Mouse (Mus musculus): ENCODE data around the gene Dst.

The Dst gene

DNA sequence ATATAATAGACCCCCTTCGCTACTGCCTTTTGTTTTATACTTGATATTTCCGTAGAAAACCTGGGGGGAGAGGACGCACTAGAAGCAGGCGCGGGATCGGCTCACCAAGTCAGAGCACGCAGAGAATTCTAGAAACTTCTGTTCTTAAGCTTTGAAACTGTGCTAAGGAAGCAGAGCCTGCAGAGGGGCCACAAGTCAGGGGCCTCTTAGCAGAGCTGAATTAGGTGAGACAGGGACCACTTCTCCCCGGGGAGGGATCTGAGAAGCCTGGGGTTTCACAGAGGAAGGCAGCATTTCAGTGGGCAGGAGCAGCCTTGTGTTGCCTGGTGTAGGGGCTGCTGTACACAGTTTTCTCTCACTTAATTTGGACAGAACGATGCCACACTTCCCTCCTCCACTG is 115.1 kb downstream of the Dst start:
- DNase-seq (ENCODE audit: low read depth, low spot score) = no peak

DNA sequence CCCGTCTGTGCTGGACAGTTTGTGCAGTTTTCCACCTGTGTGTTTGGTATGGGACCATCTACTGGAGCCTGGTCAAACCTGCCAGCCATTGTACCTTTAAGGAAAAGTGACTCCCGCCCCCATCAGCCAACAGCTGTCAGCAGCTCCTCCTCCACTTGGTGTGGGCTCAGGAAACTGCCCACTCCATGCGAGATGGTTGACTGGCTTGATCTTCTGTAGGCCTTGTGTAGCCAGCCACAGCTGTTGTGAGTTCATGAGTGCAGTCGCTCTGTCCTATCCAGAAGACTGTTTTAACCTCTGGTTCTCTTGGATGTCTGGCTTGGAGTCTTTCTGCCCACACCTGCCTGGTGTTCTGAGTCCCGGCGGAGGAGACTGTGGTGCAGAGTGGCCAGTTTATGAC is 117.9 kb downstream of the Dst start:
- DNase-seq (ENCODE audit: low read depth, low spot score) = no peak

DNA sequence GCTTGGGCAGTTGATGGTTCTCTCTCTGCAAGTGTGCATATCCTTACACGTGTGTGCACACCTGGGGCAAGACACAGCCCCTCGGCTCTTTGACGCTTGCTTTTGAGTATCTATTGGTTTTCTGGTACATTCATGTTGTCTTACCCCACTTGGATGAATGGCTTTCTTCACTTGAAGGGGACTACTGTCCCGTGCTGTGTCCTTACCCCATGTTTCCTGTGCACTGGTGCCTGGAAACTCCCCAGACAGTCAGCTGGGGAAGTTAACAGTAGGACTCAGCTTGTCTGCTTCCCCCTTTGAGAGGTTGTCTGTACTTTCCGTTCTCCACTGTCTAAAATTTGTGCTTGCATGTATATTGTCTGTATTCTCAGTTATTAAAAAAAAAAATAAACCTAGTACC is 120.7 kb downstream of the Dst start:
- DNase-seq (ENCODE audit: low read depth, low spot score) = no peak

DNA sequence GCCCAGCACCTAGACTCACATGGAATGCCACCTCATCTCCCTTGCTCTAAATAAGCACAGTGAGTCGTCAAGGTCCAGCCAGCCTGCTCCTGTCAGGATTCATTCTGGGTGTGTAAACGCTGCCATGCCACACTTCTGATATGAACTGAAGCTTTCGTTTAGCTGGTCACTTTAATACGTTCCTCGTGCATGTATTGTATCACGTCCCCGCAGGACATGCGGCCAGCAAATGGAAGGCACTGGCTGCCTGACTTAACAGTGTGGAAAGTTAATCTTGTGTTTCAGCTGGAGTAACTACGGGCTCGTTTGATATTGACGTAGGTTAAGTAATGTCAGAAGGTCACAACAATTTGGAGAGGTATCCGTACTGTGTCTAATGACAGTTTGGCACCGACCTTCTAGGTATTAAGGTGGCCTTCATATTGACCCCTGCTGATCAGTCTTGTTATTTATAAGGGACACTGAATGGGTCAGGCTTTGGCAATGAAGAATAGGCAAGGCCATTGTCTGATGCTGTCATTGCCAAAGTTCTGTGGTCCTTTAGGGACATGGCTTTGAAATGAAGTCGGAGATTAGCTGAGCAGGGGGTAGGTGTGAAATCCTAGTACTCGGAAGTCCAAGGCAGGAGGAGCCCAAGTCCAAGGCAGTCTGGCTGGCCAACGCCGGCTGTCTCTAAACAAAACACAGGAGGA is 122.5 kb downstream of the Dst start:
- DNase-seq (ENCODE audit: low read depth, low spot score) = peak; percentile 69

DNA sequence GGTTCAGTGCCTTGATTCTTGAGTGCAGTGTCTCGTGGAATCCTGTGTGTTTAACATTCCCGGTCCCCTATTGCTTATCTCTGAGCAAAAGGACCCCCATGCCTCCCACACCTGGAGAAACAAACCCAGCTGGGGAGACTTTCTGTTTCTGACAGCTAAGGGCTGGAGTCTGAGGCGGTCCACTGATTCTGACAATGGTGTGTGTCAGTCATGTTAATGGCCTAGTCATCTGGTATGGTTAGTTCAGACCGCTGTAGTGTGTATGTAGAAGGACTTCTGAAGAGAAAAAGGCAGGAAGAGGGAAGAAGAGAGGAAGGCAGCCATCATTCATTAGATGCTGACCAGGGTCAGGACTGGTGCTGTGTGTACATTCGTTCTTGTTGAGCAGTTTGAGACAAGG is 125.0 kb downstream of the Dst start:
- no peak for DNase-seq (ENCODE audit: low read depth, low spot score)

DNA sequence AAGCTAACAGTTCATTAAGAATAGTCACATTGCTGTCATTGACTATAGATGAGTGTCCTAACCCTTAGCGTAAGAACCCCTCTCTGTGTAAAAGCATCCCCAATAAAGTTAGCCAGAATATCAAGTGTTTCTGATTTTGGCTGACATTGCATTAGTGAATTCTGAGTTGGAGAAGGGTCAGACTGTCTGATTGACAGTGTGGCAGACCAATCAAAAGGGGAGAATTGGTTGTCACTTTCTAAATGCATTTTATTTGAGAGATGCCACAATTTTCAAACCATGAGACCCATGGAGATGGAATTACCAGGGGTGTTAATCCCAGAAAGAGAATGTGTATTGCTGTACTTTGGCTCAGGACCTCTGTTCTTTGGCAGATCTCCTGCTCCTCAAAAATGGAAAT is 125.5 kb downstream of the Dst start:
- DNase-seq (ENCODE audit: low read depth, low spot score) = no peak

DNA sequence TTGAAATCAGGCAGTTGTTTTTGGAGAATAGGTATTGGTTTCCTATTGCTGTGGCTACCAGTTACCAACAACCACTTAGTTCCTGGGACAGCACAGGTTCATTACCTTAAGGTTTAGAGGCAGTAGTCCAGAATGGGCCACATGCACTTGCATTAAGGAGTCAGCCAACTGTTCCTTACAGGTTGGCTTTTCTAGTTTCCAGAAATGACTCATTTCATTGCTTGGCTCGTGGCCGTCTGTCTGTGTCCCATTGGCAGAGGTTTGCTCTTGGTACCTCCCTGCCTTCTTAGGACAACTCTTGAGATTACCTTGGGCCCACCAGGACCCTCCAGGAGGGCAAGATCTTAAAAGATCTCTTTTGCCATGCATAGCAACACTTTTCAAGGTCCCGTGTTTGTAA is 125.9 kb downstream of the Dst start:
- DNase-seq (ENCODE audit: low read depth, low spot score) = no peak

DNA sequence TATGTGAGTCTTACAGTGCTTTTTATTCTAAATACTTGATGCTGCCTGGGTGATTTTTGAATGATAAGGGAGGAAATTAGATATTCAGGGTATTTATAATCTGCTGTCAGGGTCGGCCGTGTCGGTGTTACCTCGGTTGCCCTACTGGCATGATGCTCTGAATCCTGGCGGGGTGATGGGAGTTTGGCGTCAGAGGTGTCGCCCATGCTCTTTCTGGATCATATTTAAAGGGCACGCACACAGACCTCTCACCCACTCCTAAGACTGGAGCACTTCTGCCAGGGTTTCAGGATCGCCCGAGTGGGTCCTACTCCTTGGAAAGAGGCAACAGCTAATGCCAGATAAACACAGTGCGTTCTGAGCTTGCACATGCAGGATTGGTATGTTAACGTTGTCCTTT is 128.1 kb downstream of the Dst start:
- DNase-seq (ENCODE audit: low read depth, low spot score) = peak; percentile 76

DNA sequence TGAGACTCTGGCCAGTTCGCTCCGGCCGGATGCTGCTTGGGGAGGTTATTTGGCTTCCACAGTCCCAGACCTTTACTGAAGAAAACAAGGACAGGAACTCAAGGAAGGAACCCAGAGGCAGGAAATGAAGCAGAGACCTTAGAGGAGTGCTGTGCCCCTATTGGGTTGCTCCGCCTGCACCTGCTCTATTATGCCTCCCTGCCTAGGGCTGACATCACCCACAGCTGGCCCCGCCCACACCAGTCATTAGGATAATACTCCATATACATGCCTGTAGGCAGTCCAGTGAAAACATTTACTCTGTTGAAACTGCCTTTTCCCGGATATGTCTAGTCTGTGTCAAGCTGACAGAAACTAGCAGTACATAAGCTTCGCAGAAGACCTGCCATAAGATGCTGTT is 130.5 kb downstream of the Dst start:
- DNase-seq (ENCODE audit: low read depth, low spot score) = no peak

DNA sequence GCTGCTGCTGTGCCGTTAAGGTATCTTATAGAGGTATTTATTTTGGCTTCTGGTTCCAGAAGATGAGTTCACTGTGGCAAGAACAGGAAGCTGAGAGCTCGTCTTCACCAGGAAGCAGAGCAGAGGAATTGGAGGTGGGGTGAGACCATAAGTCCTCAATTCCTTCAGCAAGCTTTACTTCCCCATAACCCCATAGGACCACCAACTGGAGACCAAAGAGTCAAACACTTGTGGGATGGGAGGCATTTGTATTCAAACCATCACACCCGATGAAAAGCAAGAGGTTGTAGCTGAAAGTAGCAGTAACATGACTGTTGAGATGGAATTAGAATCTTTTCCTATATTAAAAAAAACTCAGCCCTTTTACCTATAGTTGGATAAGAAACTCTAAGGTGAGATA is 132.0 kb downstream of the Dst start:
- DNase-seq (ENCODE audit: low read depth, low spot score) = no peak

DNA sequence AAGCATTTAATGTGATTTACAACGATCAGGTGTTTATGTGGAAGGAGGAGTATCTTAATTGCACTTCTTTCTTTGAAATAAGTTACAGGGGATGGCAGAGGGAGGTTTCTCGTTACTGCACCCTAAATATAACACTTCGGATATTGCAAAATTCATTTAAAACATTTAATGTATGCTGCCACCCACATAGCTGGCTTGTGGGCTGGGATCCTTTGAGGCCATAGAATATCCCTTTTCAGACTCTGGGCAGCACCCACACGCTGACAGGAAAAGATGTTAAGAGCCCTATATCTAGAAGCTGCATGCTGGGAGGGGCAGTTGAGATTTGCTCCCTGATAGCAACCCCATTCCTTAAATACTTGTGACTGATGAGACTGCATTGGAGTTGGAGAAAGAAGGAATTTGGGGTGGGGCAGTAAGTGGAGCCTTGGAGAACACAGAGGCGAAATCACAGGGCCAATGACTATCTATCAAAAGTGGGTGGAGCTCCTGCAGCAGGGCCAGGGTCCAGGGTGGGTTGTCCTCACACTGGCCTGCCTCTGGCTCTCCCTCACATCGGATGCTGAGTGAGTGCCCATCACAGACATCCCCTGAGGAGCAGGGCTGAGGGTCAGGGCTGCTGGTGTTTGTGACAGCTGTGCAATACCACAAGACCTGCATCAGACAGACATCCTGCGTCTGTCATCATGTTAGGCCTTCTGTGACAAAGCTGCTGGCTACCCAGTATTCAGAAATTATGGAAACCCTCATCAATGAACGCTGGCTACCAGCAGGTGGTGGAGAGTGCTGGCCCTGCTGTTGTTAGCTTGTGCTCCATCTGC is 133.1 kb downstream of the Dst start:
- no peak for DNase-seq (ENCODE audit: low read depth, low spot score)

DNA sequence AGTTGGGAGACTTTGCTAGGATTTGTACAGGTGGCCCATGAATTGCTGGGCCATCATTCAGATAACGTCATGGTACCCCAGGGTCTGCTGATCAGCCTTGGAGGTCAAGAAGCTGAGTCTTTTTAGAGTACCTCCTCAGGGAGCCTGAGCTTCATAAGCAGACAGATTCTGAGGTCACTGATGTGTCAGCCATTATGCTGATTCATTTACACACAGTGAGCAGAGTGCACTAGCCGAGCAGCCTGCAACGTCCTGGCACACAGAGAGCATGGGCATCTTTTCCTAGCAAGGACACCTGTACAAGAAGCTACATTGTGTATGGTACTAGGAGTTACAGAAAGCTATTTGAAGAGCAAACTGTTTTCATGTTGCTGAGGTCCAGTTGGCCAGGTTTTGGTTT is 134.3 kb downstream of the Dst start:
- no peak for DNase-seq (ENCODE audit: low read depth, low spot score)

DNA sequence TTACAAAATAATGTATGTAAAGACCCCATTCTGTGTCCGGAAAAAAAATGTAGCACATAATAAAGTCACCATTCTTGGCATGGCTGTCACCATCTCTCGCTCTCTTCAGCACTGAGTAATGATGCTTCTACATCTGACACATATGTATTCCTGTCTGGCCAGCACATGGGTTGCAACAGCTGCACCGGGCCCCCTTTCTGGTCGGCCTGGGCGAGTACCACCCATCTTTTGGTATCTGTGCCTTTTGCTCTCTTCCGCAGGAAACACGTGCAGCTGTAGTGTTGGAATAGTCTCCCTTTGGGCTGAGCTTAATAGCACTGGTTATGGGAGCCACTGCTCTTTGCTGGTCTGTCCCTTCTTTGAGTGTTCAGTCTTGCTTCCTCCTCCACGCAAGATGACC is 135.3 kb downstream of the Dst start:
- DNase-seq (ENCODE audit: low read depth, low spot score) = no peak

DNA sequence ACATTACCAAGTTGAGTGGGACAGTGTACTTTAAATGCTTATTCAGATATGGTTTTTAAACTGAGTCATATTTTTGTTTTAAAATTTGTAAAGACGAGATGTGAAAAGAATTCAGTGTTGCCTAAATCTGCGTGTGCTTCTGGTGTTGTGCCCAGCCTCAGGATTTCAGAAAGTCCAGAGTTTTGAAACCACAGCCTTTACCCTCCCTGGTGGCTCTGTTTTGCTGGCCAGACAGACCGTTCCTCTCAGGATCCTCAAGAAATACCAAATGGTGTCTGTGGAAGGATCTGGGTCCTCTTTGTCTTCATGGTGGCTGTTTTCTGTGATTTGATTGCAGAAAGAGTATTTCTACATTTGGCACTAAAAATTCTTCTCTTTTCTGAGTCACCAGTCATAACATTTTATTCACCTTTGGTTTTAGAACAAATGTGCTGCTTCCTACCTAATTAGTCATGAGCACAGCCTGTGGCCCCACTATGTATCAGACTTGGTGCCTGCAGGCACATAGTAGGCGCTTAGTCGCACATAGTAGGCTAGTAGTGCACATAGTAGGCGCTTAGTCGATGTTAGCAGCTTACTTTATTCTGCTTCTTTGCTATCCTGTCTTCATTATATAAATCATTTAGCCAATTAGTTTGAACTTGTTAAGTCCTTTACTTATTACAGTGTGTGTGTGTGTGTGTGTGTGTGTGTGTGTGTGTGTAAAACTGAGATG is 136.0 kb downstream of the Dst start:
- no peak for DNase-seq (ENCODE audit: low read depth, low spot score)

DNA sequence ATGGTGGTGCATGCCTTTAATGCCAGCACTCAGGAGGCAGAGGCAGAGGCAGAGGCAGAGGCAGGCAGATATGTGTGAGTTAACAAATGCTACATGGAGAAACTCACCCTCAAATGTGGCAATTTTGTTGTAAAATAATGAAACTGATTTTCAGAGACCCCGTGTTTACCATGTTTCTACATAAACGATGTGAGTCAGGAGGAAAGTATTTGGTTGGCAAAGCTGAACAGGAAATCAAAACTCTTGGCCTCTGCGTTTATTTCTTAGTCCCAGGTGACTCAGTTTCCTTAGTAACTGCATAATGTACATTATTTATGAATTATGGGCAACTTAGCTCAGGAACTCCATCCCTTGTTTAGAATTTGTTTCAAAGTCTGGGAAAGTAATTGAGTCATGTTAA is 136.7 kb downstream of the Dst start:
- no peak for DNase-seq (ENCODE audit: low read depth, low spot score)

DNA sequence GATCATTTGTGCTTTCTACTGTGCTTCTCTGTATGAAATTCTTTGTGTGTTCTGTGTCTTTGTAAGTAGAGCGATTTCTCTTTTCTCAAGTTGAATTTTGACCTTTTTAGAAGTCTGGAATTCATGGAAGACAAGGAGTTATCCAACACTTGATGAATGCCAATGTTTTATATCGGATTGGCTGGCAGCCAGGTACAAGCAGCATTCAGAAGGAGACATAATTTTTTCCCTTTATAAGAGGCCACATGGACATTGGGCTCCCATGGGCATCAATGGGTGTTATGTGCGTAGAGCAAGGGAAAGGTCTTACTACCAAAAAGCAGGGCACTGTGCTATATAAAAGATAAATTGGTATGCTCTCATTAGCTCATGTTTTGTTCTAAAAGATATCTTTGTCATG is 139.3 kb downstream of the Dst start:
- no peak for DNase-seq (ENCODE audit: low read depth, low spot score)

DNA sequence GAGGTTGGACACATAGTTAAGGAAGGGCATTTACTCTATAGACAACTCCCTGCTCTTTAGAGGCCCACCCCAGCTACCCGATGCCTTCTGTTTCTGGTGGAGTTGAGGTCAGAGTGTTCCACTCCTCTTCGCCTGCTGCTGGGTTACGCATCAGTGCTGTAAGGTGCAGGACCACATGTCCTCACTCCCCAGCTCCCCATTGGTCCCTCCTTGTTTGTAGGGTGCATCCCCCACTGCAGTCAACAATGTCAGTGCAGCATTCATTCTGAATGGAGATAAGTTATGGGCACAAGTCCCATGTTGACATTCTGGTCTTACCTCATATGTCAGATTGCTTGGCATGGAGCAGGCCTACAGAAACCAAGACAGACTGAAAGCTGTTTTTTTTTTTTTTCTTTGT is 143.2 kb downstream of the Dst start:
- DNase-seq (ENCODE audit: low read depth, low spot score) = no peak

DNA sequence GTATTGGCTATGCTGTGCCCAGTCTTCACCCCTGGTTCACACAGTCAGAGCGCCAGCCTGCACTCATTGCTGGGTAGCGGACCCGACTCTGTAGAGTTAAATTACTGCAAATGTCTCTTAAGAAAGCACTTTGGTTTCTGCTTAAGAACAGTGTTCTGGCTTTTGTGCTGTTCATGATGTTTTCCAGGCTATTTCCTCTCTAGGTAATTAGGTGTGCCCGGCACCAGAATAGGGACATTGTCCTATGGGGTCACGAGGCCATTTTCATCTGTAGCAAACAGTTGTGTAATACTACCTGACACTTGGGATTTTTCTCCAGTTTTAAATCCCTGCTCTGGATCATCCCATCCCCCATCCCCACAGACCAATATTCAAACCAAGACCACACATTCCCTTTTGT is 144.4 kb downstream of the Dst start:
- no peak for DNase-seq (ENCODE audit: low read depth, low spot score)

DNA sequence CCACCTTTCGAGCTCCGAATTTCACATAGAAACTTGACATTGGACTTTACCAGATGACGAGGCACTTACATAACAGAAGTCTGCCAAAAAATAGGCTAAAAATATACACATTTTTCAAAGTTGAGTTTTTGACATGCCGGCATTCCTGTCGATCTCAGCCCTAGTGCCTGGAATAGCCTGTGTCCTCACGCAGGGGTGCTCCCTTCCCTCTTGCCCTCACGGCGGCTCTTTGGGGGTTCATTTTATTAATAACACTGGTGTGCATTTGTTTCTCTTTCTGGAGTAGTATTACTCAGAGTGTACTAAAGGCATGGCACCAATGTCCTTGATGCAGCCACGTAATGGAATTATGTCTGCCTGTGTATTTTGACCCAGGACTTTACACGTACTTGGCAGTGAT is 146.9 kb downstream of the Dst start:
- no peak for DNase-seq (ENCODE audit: low read depth, low spot score)

DNA sequence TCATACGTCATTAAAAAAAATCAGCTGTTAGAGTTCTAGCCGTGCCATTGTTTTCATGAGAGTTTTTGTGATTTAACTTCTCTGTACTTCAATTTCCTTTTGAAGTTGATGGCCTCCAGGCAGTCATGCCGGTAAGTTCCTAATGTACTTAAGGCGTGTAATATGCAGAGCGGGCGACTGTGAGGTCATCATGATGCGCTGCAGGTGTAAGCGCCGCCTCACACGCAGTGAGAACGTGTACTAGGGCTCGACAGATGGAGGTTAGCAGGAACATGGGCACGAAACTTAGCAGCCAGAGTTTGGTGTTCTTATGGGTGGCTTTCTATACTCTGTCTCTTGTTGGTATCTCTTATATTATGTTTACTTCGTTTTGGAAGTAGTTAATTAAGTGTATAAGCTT is 148.6 kb downstream of the Dst start:
- no peak for DNase-seq (ENCODE audit: low read depth, low spot score)

DNA sequence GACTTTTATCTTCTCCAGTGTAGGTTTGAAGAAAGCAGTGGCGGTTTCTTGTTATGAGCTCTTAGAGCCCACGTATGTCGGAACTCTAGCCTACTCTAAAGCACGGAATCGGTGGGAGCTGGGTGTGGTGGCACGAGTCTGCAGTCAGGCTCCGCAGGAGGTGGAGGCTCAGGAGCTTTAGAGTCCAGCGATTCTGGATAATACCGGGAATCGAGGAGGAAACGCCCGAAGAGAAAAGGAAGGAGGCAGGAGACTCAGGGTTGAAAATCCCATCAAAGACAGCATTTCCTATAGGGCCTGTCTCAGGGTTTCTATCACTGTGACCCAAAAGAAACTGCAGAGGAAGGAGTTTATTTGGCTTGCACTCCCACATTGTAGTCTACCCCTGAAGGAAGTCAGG is 151.2 kb downstream of the Dst start:
- DNase-seq (ENCODE audit: low read depth, low spot score) = no peak

DNA sequence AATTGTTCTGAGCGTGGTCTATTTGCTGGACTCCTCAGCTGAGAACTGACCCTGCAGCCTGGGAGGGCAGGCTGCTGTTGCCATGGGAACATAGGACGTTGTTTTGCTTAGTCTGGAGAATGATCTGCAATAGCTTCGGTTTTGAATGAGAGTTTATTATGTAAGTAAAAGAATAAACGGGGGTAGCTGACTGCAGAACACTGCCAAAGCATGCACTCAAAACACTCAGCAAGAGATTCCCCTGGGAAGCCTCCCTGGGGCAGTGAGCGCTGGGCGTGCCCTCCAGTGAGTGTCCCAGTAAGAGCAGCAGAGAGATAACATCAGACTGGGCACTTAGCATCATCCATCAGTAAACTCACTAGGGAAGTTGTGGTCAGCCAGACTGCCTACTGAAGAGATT is 152.4 kb downstream of the Dst start:
- DNase-seq (ENCODE audit: low read depth, low spot score) = peak; percentile 52

DNA sequence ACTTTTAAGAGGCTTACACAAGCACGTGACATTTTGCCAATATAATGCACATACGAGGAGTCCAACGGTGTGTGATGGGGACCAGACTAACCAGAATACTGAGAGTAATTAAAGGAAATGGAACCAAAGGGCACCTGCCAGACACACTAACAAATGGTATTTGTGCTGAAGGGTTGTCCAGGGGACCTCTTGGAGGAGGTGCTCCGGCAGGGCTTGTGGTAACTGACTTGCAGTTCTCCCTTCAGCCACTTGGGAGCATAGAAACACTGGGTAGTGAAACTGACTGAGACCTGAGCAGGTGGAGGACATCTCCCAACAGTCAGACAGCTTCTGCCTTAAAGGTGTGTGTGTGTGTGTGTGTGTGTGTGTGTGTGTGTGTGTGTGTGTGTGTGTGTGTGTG is 153.1 kb downstream of the Dst start:
- DNase-seq (ENCODE audit: low read depth, low spot score) = peak; percentile 51

Measured in skeletal muscle tissue, adult 2 months (tissue).